Mouse (Mus musculus) left cerebral cortex, postnatal 25 days (tissue): ENCODE measurements around the gene Hist1h2bh. TPM values are rescaled to one million over a fixed set of nuclear protein-coding genes. Genes with fewer than 3 reads are reported as not detected.
A peak's percentile ranks its signal among the peaks of the same experiment; 100 is the strongest.

Experiments
- DNase-seq, 2 experiments: peaks; one replicate each; pipeline ENCODE4 v3.0.0; 2022; ENCODE audit warnings: low spot score in 2 of 2, mixed read lengths in 1 of 2
- intact Hi-C: fragments of 180-260 bp; cut with DNase I; formaldehyde crosslinking; loops from one replicate; pipeline ENCODE4 v1.15.1; 2025
- microRNA-seq, 2 experiments: library from miRNA; unstranded; fragments of <30 nt; microRNA quantifications; one replicate each; pipeline ENCODE4 v1.2.0; 2022
- total RNA-seq, 2 experiments: library from RNA; stranded (reverse); gene quantifications; 2 replicates each; pipeline ENCODE4 v1.2.3; 2021

The Hist1h2bh gene
- total RNA-seq, 2 experiments from 2014 or later: 0.57 to 0.87 TPM

GRCm38 (mm10) chr13:23498653-23499052 lies 44.5 kb downstream of the Hist1h2bh start:
- DNase-seq: no peak
- intact Hi-C loops: no loop called here

- intact Hi-C loops: no loop called here
- peak; percentile 42 to 53 for DNase-seq
Observed at GRCm38 (mm10) chr13:23497656-23498321, 45.4 kb downstream of the Hist1h2bh start.

- intact Hi-C loops: no loop called here
- no peak for DNase-seq
Observed at GRCm38 (mm10) chr13:23495526-23495925, 47.7 kb downstream of the Hist1h2bh start.

DNA sequence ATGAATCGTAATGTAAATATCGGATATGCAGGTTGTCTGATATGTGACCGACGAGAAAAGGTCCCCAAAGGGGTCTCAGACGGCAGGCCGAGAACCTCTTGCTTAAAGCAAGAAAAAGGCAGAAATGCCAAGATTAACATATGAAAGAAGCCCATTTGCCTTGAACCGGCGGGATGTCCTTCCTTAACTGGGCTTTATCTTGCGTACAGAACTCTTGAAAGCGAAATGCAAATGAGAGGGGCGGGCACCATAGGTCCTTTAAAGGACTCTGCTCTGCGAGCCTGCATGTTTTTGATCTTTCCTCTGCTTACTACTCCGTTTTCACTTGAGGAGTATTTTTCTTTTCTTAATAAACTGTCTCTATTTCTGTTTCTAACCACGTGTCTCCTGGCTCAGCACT lies 51.2 kb downstream of the Hist1h2bh start:
- intact Hi-C loops: no loop called here
- no peak for DNase-seq

Small RNA genes lying within 50 kb of the gene (microRNA-seq; reads per million reads assigned to microRNA genes)
- gene Gm44297 (0 reads per million in 2 experiments), gene Gm44359 (0 reads per million in 2 experiments), gene Gm44394 (0 reads per million in 2 experiments), gene n-TStga1 (0.25 to 1.0 reads per million in 2 experiments)

Other genes with a start within 250 kb of the Hist1h2bh start
- 10 to 100 TPM; 35.1 to 36.5 TPM for gene Zfp322a, start 174.2 kb downstream of the Hist1h2bh start, total RNA-seq
- 1 to 10 TPM; 8.3 to 8.9 TPM for gene Abt1, start 119.5 kb downstream of the Hist1h2bh start, total RNA-seq
- not detected for gene Btn1a1, start 77.5 kb downstream of the Hist1h2bh start, total RNA-seq
- gene Btn2a2, start 54.5 kb downstream of the Hist1h2bh start, total RNA-seq: 1 to 10 TPM; 1.1 to 1.3 TPM
- gene Hist1h4h, start 12.3 kb downstream of the Hist1h2bh start, total RNA-seq: 100 to 1,000 TPM; 300 to 349 TPM
- gene Hist1h2af, start 9.5 kb downstream of the Hist1h2bh start, total RNA-seq: 1 to 10 TPM; 1.6 to 3.9 TPM
- 1 to 10 TPM; 3.1 to 4.6 TPM for gene Hist1h3g, start 8.0 kb downstream of the Hist1h2bh start, total RNA-seq
- 10 to 100 TPM; 16.0 to 17.8 TPM for gene Hist1h3f, start 660 bp upstream of the Hist1h2bh start, total RNA-seq
- gene Hist1h4f, start 8.3 kb upstream of the Hist1h2bh start, total RNA-seq: 100 to 1,000 TPM; 160 to 188 TPM
- gene Hist1h1d, start 9.9 kb upstream of the Hist1h2bh start, total RNA-seq: 1 to 10 TPM; 3.6 to 5.7 TPM
- gene Hist1h3e, start 19.0 kb upstream of the Hist1h2bh start, total RNA-seq: 10 to 100 TPM; 41.7 to 46.6 TPM
- 1 to 10 TPM; 5.0 to 6.6 TPM for gene Hist1h2ae, start 27.8 kb upstream of the Hist1h2bh start, total RNA-seq
- gene Hist1h2bg, start 28.0 kb upstream of the Hist1h2bh start, total RNA-seq: 10 to 100 TPM; 82.4 to 88.3 TPM
- gene Hist1h2bf, start 30.8 kb upstream of the Hist1h2bh start, total RNA-seq: 10 to 100 TPM; 25.7 to 29.4 TPM
- gene Hist1h2ad, start 31.0 kb upstream of the Hist1h2bh start, total RNA-seq: 1 to 10 TPM; 9.0 to 9.1 TPM
- 10 to 100 TPM in 1 of 2 experiments, 1 to 10 TPM in 1; 7.2 to 10.5 TPM for gene Hist1h3d, start 32.4 kb upstream of the Hist1h2bh start, total RNA-seq
- 100 to 1,000 TPM; 121 to 160 TPM for gene Hist1h4d, start 38.2 kb upstream of the Hist1h2bh start, total RNA-seq
- 1 to 10 TPM; 7.4 to 7.7 TPM for gene Hist1h2be, start 77.7 kb upstream of the Hist1h2bh start, total RNA-seq
- gene Hist1h1e, start 79.2 kb upstream of the Hist1h2bh start, total RNA-seq: 10 to 100 TPM; 53.2 to 67.9 TPM
- 1 to 10 TPM; 2.1 to 2.4 TPM for gene Hist1h2ac, start 140.6 kb upstream of the Hist1h2bh start, total RNA-seq
- gene Hist1h2bc, start 140.8 kb upstream of the Hist1h2bh start, total RNA-seq: 10 to 100 TPM; 32.7 to 35.0 TPM
- not detected for gene Hist1h1t, start 152.4 kb upstream of the Hist1h2bh start, total RNA-seq
- 100 to 1,000 TPM in 1 of 2 experiments, 10 to 100 TPM in 1; 94.8 to 129 TPM for gene Hist1h4c, start 155.1 kb upstream of the Hist1h2bh start, total RNA-seq
- gene Hfe, start 167.5 kb upstream of the Hist1h2bh start, total RNA-seq: 1 to 10 TPM; 3.1 to 3.7 TPM
- gene Hist1h1c, start 195.4 kb upstream of the Hist1h2bh start, total RNA-seq: 10 to 100 TPM; 51.7 to 71.1 TPM
- 1 to 10 TPM; 1.9 to 2.6 TPM for gene Hist1h3c, start 202.2 kb upstream of the Hist1h2bh start, total RNA-seq
- gene Hist1h2bb, start 203.3 kb upstream of the Hist1h2bh start, total RNA-seq: 10 to 100 TPM; 17.5 to 23.2 TPM
- gene Hist1h2ab, start 207.7 kb upstream of the Hist1h2bh start, total RNA-seq: 10 to 100 TPM; 27.5 to 31.4 TPM
- gene Hist1h3b, start 208.9 kb upstream of the Hist1h2bh start, total RNA-seq: 10 to 100 TPM in 1 of 2 experiments, 1 to 10 TPM in 1; 9.3 to 14.5 TPM
- gene Hist1h4b, start 213.6 kb upstream of the Hist1h2bh start, total RNA-seq: 10 to 100 TPM; 87.5 to 89.8 TPM
- gene Hist1h4a, start 217.8 kb upstream of the Hist1h2bh start, total RNA-seq: 10 to 100 TPM; 47.0 to 58.8 TPM
- gene Hist1h3a, start 219.0 kb upstream of the Hist1h2bh start, total RNA-seq: 10 to 100 TPM; 35.9 to 40.0 TPM
- gene Hist1h1a, start 220.3 kb upstream of the Hist1h2bh start, total RNA-seq: 10 to 100 TPM; 18.2 to 29.1 TPM
- gene Trim38, start 226.5 kb upstream of the Hist1h2bh start, total RNA-seq: not detected